In genomic region chr13:111867763-111868725, GRCm38 (mm10) we compare ENCODE assay signal across 8 mouse cellular contexts. TPM values are rescaled to one million over a fixed set of nuclear protein-coding genes. Genes with fewer than 3 reads are reported as not detected.
A peak's percentile ranks its signal among the peaks of the same experiment; 100 is the strongest.
DNase-seq lines count a peak whose midpoint lies in the region; ATAC-seq and TF ChIP-seq lines count a peak whose summit lies in the region.

No protein-coding gene starts in this region.

- peak overlapping the region; percentile 72 for H3K27ac ChIP-seq in hindbrain, embryonic 12.5 days
- peak overlapping the region; percentile 78 for H3K27ac ChIP-seq in lung, embryonic 15.5 days
- peak overlapping the region; percentile 77 for H3K27ac ChIP-seq in neural tube, embryonic 15.5 days (replicated peaks)
- no peak overlapping the region; the same call in 1 of the 2 replicates for H3K27ac ChIP-seq in testis, adult 2 months (ENCODE audit: control insufficient read depth, insufficient read depth, low read depth, low read length)

- H3K9me3 ChIP-seq in hindbrain, embryonic 12.5 days (replicated peaks): no peaks in the 10 kb centered on the region
- H3K9me3 ChIP-seq in lung, embryonic 15.5 days: no peaks in the 10 kb centered on the region
- no peaks in the 10 kb centered on the region for H3K9me3 ChIP-seq in neural tube, embryonic 15.5 days (replicated peaks)

- H3K4me1 ChIP-seq in hindbrain, embryonic 12.5 days: peaks cover 13% of the 10 kb centered on the region
- peaks cover 33% of the 10 kb centered on the region for H3K4me1 ChIP-seq in lung, embryonic 15.5 days
- H3K4me1 ChIP-seq in neural tube, embryonic 15.5 days: peaks cover 24% of the 10 kb centered on the region
- H3K4me1 ChIP-seq in testis, adult 2 months (ENCODE audit: control insufficient read depth, insufficient read depth, low read length): peaks cover 5% of the 10 kb centered on the region

- TF ChIP-seq POLR2A in testis, adult 2 months (IDR thresholded peaks at IDR 0.05; ENCODE audit: control insufficient read depth, low read depth, low read length): no peak

- ATAC-seq in hindbrain, embryonic 12.5 days (ENCODE audit: low FRiP score): peak; percentile 32; the same call in 1 of the 2 replicates
- peak; percentile 75; the same call in 1 of the 2 replicates for ATAC-seq in lung, embryonic 15.5 days (ENCODE audit: borderline replicate concordance, extremely low read depth, low FRiP score, low TSS enrichment)
- peak; percentile 66; the same call in 1 of the 2 replicates for ATAC-seq in neural tube, embryonic 15.5 days (ENCODE audit: low FRiP score)

- DNase-seq in A20 (ENCODE audit: low read depth, low spot score): peak; percentile 79
- DNase-seq in c-Kit-positive CD71-positive TER-119-positive erythroid progenitor cells, embryonic 14.5 days (ENCODE audit: low spot score): peak; percentile 35
- peak; percentile 7 to 10 for DNase-seq in frontal cortex, postnatal 25 days (ENCODE audit: low spot score in 2 of 2)
- DNase-seq in layer of hippocampus, postnatal 10 days (ENCODE audit: low spot score in 2 of 2): peak; percentile 54 to 60

- no peak for TF ChIP-seq CTCF in testis, adult 2 months (IDR thresholded peaks at IDR 0.05; ENCODE audit: control insufficient read depth, insufficient read depth, insufficient replicate concordance, low read depth, low read length)

- H3K36me3 ChIP-seq in hindbrain, embryonic 12.5 days: no peaks in the 10 kb centered on the region
- no peaks in the 10 kb centered on the region for H3K36me3 ChIP-seq in lung, embryonic 15.5 days
- H3K36me3 ChIP-seq in neural tube, embryonic 15.5 days: no peaks in the 10 kb centered on the region
- H3K36me3 ChIP-seq in testis, adult 2 months (ENCODE audit: control insufficient read depth, insufficient read depth, low read length): no peaks in the 10 kb centered on the region

- H3K9ac ChIP-seq in hindbrain, embryonic 12.5 days: peak overlapping the region; percentile 27; the same call in 1 of the 2 replicates
- H3K9ac ChIP-seq in lung, embryonic 15.5 days: peak overlapping the region; percentile 4; the same call in 1 of the 2 replicates
- H3K9ac ChIP-seq in neural tube, embryonic 15.5 days (replicated peaks): no peak overlapping the region

- no peak overlapping the region for H3K4me3 ChIP-seq in hindbrain, embryonic 12.5 days
- H3K4me3 ChIP-seq in lung, embryonic 15.5 days: peak overlapping the region; percentile 17
- H3K4me3 ChIP-seq in neural tube, embryonic 15.5 days (replicated peaks): 0 out of 2 replicates have a peak overlapping the region, but pooled peaks have one; percentile 14
- H3K4me3 ChIP-seq in testis, adult 2 months (ENCODE audit: control insufficient read depth, low read depth, low read length): peak overlapping the region; percentile 63

- H3K27me3 ChIP-seq in hindbrain, embryonic 12.5 days: no peaks in the 10 kb centered on the region
- H3K27me3 ChIP-seq in lung, embryonic 15.5 days: no peaks in the 10 kb centered on the region
- H3K27me3 ChIP-seq in neural tube, embryonic 15.5 days (replicated peaks): no peaks in the 10 kb centered on the region
- no peaks in the 10 kb centered on the region for H3K27me3 ChIP-seq in testis, adult 2 months (ENCODE audit: control insufficient read depth, insufficient read depth, low read length)

- peak overlapping the region; percentile 42 for H3K4me2 ChIP-seq in hindbrain, embryonic 12.5 days (replicated peaks)
- peak overlapping the region; percentile 45 for H3K4me2 ChIP-seq in lung, embryonic 15.5 days
- peak overlapping the region; percentile 46 for H3K4me2 ChIP-seq in neural tube, embryonic 15.5 days

- WGBS in hindbrain, embryonic 12.5 days: 48% methylated on average over 31 of the region's 31 CpGs
- 14% methylated on average over 31 of the region's 31 CpGs for WGBS in lung, embryonic 15.5 days
- WGBS in neural tube, embryonic 15.5 days: 47% methylated on average over 31 of the region's 31 CpGs

RNA-seq across cellular contexts. Expression of gene Map3k1, which starts 59.3 kb away (rescaled TPM):
- polyA plus RNA-seq in hindbrain, embryonic 12.5 days (2016; fragmentation: Nextera tagmentation; extraction: Ambion mirVana): 14.3 and 15.6 TPM in 2 replicates
- 10 to 100 TPM; 21.2 to 25.6 TPM for total RNA-seq in layer of hippocampus, postnatal 10 days (2021)
- polyA plus RNA-seq in lung, embryonic 15.5 days (2015; fragmentation: Nextera tagmentation; extraction: Ambion mirVana): 27.5 and 28.6 TPM in 2 replicates
- 9.8 and 11.4 TPM in 2 replicates for polyA plus RNA-seq in neural tube, embryonic 15.5 days (2015; fragmentation: Nextera tagmentation; extraction: Ambion mirVana)
- polyA plus RNA-seq in testis, adult 2 months (2012; rRNA removed): 4.1 and 5.2 TPM in 2 replicates

Comparison
In these comparisons a context has a peak if more than half of its experiments do, and no peak if none do; other contexts are left out.
1. DNase-seq: peak in every context shown above with its lines; median percentile 79 in A20; 57 in layer of hippocampus, postnatal 10 days; 35 in c-Kit-positive CD71-positive TER-119-positive erythroid progenitor cells, embryonic 14.5 days; 8 in frontal cortex, postnatal 25 days.